Mouse (Mus musculus) embryonic facial prominence, embryonic 12.5 days (tissue): Measurements from ENCODE around the gene Casc1. TPM values are rescaled to one million over a fixed set of nuclear protein-coding genes. Genes with fewer than 3 reads are reported as not detected.
"Not testable (repeated sequence)": the region's sequence is repeated elsewhere in the genome, so short reads cannot be mapped to it uniquely, and the experiment has no call there.

ENCODE experiments used
- ATAC-seq: fragments of 200-750 bp; cut with Nextera tagmentation; 2 replicates; pipeline ENCODE4 v1.8.0; 2017; ENCODE audit not compliant: insufficient number of reproducible peaks, insufficient read depth, low FRiP score, low TSS enrichment
- H3K27ac ChIP-seq: fragments of 300-500 bp; sonication (generic); 2 replicates; pipeline ENCODE4 v1.5.1; 2016; ENCODE audit warnings: mild to moderate bottlenecking
- H3K27me3 ChIP-seq: fragments of 300-500 bp; sonication (generic); 2 replicates; pipeline ENCODE4 v1.6.1; 2016; ENCODE audit warnings: mild to moderate bottlenecking, moderate library complexity
- H3K36me3 ChIP-seq: fragments of 300-500 bp; sonication (generic); 2 replicates; pipeline ENCODE4 v1.6.1; 2016; ENCODE audit warnings: mild to moderate bottlenecking
- H3K4me1 ChIP-seq: fragments of 300-500 bp; sonication (generic); 2 replicates; pipeline ENCODE4 v1.6.1; 2016
- H3K4me2 ChIP-seq: fragments of 300-500 bp; sonication (generic); replicated peaks from 2 replicates; pipeline ENCODE4 v1.6.1; 2016; ENCODE audit warnings: mild to moderate bottlenecking, moderate library complexity
- H3K4me3 ChIP-seq: fragments of 300-500 bp; sonication (generic); 2 replicates; pipeline ENCODE4 v1.5.1; 2016; ENCODE audit warnings: mild to moderate bottlenecking
- H3K9ac ChIP-seq: fragments of 300-500 bp; sonication (generic); 2 replicates; pipeline ENCODE4 v1.6.1; 2016; ENCODE audit warnings: mild to moderate bottlenecking, moderate library complexity
- H3K9me3 ChIP-seq: fragments of 300-500 bp; sonication (generic); 2 replicates; pipeline ENCODE4 v1.6.1; 2016; ENCODE audit warnings: mild to moderate bottlenecking, moderate library complexity
- WGBS: fragments of 180-500 bp; shearing (Covaris S2); methylation state at CpG from one replicate; pipeline ENCODE4 v1.1.7; 2016; 5-methylcytosine and 5-hydroxymethylcytosine counted together
- polyA plus RNA-seq: library from polyadenylated mRNA; unstranded; fragments of >200 nt; fragmentation: Nextera tagmentation; extraction: Ambion mirVana; gene quantifications from 2 replicates; pipeline ENCODE4 v1.2.1, GENCODE M21; 2016

Casc1 gene
- polyA plus RNA-seq, 1 experiment from 2014 or later: 0.35 TPM

GRCm38 (mm10) chr6:145132969-145133368, 77.8 kb downstream of the Casc1 start:
- not testable (repeated sequence) for H3K27me3 ChIP-seq, H3K4me3 ChIP-seq, H3K9me3 ChIP-seq, H3K27ac ChIP-seq, H3K36me3 ChIP-seq, H3K9ac ChIP-seq, H3K4me1 ChIP-seq, H3K4me2 ChIP-seq, ATAC-seq
- 71% methylated on average over 5 of the region's 5 CpGs for WGBS

GRCm38 (mm10) chr6:145131991-145132390, 78.8 kb downstream of the Casc1 start:
- WGBS: 76% methylated on average over 5 of the region's 5 CpGs
- no peak overlapping the region for H3K9ac ChIP-seq
- ATAC-seq: no peak; the same call in 1 of the 2 replicates
- no peak overlapping the region for H3K4me2 ChIP-seq
- no peak overlapping the region for H3K27ac ChIP-seq
- no peaks in the 10 kb centered on the region for H3K36me3 ChIP-seq
- H3K4me3 ChIP-seq: no peak overlapping the region
- peaks cover 4% of the 10 kb centered on the region; the same call in 1 of the 2 replicates for H3K9me3 ChIP-seq
- H3K4me1 ChIP-seq: peaks cover 3% of the 10 kb centered on the region; the same call in 1 of the 2 replicates
- H3K27me3 ChIP-seq: no peaks in the 10 kb centered on the region

GRCm38 (mm10) chr6:145129563-145129962, 81.2 kb downstream of the Casc1 start:
- no peak for ATAC-seq
- peaks cover 3% of the 10 kb centered on the region; the same call in 1 of the 2 replicates for H3K4me1 ChIP-seq
- no peak overlapping the region for H3K27ac ChIP-seq
- no peak overlapping the region for H3K9ac ChIP-seq
- H3K36me3 ChIP-seq: no peaks in the 10 kb centered on the region
- H3K9me3 ChIP-seq: peaks cover 4% of the 10 kb centered on the region; the same call in 1 of the 2 replicates
- H3K27me3 ChIP-seq: no peaks in the 10 kb centered on the region
- H3K4me3 ChIP-seq: no peak overlapping the region
- WGBS: 92% methylated on average over 4 of the region's 4 CpGs
- H3K4me2 ChIP-seq: no peak overlapping the region

- H3K27ac ChIP-seq: no peak overlapping the region
- peaks cover 4% of the 10 kb centered on the region; the same call in 1 of the 2 replicates for H3K4me1 ChIP-seq
- 98% methylated on average over 3 of the region's 3 CpGs for WGBS
- H3K36me3 ChIP-seq: no peaks in the 10 kb centered on the region
- H3K9ac ChIP-seq: no peak overlapping the region
- H3K27me3 ChIP-seq: no peaks in the 10 kb centered on the region
- no peak for ATAC-seq
- peaks cover 4% of the 10 kb centered on the region; the same call in 1 of the 2 replicates for H3K9me3 ChIP-seq
- no peak overlapping the region for H3K4me3 ChIP-seq
- no peak overlapping the region for H3K4me2 ChIP-seq
Measured at GRCm38 (mm10) chr6:145127652-145128051, 83.2 kb downstream of the Casc1 start.

GRCm38 (mm10) chr6:145125591-145126113, 85.2 kb downstream of the Casc1 start:
- WGBS: 63% methylated on average over 7 of the region's 7 CpGs
- Histone ChIP-seq H3K4me1 (peaks cover 6% of the 10 kb centered on the region; the same call in 1 of the 2 replicates), H3K4me3 (no peak overlapping the region), H3K9ac (no peak overlapping the region), H3K27ac (no peak overlapping the region), H3K27me3 (no peaks in the 10 kb centered on the region), H3K4me2 (no peak overlapping the region), H3K36me3 (no peaks in the 10 kb centered on the region), H3K9me3 (peaks cover 4% of the 10 kb centered on the region; the same call in 1 of the 2 replicates)
- ATAC-seq: no peak

Other genes starting within 250 kb of the Casc1 start
- 46.8 and 51.8 TPM in 2 replicates for gene Bcat1, start 134.8 kb downstream of the Casc1 start, polyA plus RNA-seq
- gene Lrmp, start 95.4 kb downstream of the Casc1 start, polyA plus RNA-seq: 2.1 and 3.0 TPM in 2 replicates
- 37.5 and 38.1 TPM in 2 replicates for gene Etfrf1, start 129 bp upstream of the Casc1 start, polyA plus RNA-seq
- 81.4 and 86.3 TPM in 2 replicates for gene Kras, start 39.2 kb upstream of the Casc1 start, polyA plus RNA-seq